Mouse (Mus musculus): Measurements from ENCODE around the gene Cry1.
A peak's percentile ranks its signal among the peaks of the same experiment; 100 is the strongest.

The Cry1 gene

DNA sequence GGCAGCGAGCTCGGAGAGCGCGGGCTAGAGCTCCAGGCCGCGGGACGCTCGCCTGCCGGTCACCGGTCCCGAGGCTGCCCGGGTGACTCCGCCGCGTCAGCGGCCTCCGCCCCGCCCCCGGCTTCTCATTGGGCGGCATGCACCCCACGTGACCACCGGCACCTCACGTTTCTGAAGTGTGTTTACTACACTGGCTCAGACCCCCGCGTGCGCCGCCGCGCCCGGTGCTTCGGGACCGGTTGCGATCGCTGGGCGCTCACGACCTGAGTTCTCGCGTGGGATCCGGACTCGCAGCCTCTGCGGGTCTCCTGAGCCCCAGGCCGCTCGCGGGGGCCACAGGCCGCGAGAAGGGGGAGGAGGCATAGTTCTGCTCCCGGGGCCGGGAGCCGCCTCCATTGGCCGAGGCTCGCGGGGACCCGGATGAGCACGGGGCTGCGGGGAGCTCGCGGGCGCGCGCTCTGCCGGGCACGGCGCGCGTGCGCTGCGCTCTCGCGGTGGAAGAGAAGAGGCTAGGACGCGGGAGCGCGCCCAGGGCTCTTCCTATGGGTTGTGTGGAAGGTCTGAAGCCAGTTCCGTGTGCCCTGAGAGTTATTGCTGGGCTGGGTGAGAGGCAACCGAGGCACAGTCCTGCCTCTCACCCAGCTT is at the start of gene Cry1:
Cry1 (minus strand) TSS at position 101 of the 645 bp plus-strand sequence.
- DNase-seq = peak; percentile 97 to 99

DNA sequence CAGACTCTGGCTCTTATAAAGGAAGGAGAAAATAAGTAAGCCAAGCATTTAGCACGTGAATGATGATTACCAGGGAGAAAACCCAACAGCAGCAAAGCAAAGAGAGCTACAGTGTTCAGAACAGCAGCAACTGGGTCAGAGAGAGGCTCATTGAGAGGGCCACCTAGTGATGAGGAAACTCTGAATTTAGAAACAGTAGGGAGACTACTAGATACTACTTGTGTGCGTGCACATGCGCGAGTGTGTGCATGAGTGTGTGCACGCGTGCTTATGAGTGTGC is 36.8 kb upstream of the Cry1 start:
- DNase-seq = no peak

DNA sequence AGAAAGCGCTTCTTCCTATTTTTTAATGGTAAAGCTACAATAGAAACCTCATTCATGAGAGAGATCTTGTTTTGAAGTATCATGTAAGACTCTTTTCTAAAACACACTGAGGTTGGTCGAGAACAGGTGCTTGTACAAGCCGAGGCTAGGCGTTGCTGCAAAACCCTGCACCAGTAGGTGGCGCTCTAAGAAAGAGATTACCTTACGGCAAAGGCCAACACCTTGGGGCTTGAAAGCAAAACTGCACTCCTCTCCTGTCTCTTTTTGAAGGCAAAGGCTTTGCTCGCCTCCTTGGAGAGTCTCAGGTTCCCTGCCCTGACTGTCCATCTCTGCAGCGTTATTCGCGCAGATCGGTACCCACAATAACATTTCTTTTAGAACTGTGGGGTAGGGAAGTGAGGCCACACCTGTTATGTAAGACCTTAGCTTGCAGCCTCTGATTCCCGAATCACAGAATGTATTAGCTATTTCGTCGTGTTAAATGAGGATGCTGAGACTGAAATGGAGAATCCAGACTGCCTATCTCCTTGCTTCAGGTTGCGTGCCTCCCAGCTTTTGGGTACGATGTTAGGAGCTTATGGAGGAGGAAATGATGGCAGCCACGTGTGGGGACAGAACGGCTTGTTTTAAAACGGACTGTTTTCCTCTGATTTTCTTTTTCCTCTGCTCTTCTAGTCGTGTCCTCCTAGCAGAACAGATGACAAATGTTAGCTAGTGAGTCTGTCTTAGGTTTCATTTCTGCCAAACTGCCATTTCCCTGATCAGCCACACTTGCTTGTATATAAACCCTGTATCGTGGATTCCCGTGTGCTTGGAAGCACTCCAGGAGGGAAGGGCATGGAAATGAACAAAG is 36.3 kb upstream of the Cry1 start:
- DNase-seq = peak; percentile 90 to 91

DNA sequence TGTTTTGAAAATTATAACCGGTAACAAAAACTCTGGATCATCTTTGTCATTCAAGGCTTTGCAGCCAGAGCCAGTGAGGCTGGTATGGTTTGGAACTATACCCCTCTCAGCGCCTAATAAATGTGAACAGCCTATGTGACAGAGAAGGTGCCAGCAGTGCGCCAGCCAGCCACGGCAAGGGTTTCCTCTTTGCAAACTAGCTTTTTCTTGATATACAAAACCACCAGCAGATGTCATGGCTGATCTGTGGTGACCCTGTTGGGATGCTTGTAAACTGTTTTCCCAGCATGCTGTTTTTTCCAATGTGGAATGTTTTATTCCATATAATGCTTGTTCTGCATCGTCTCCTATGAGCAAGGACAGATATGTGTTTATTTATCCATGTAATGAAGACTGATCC is 30.0 kb upstream of the Cry1 start:
- DNase-seq = peak; percentile 17 to 22

DNA sequence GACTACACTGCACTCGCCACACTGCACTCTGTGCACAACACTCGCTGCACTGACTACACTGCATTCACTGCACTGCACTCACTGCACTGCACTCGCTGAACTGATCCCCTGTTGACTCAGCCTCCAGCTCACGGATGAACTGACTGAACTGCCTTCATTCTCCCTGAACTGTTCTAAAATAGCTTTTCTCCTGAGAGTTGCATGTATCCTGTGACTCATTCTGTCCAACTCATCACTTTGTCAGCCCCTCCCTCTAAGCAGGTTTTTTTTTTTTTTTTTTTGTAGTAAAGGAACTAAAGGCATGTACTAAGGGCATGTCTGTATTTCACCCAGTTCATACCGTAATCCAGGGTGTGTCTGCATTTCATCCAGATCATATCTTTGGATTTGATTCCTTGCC is 26.8 kb upstream of the Cry1 start:
- DNase-seq = no peak

DNA sequence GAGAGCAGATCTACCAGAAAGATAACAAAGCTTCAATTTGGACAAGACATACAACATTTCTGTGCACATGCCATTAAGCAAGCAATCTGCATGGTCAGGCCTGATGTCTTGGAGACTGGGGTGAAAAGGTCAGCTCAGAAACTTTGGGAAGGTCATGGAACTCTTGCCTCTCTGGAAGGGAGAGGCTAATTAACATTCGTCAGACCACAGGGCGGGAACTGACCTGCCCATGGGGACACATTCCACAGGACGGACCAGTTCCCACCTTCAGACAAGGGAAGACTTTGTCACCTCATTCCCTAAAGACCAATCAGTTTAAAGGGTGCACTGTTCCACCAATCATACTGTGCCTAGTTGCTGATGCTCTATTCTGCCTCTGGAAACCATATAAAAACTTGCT is 25.3 kb upstream of the Cry1 start:
- no peak for DNase-seq

DNA sequence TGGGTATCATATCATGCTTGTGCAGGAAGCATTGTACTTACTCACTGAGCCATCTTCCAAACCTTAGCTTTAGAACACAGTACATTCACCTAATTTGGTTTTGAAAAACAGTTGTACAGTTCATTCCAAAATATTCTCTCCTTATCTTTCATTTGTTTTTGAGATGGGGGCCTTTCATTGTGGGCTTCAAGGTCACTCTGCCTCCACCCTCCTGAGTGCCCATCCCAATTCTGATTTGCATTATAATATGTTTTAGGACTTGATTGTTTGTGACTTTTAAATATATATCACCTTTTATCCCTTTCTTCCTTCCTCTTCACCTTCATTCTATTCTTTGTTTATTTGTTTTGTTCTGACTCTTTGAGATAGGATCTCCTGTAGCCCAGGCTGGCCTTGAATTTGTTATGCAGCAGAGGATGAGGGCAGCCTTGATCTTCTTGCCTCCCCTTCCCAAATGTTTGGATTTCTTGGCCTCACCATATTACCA is 24.3 kb upstream of the Cry1 start:
- no peak for DNase-seq

DNA sequence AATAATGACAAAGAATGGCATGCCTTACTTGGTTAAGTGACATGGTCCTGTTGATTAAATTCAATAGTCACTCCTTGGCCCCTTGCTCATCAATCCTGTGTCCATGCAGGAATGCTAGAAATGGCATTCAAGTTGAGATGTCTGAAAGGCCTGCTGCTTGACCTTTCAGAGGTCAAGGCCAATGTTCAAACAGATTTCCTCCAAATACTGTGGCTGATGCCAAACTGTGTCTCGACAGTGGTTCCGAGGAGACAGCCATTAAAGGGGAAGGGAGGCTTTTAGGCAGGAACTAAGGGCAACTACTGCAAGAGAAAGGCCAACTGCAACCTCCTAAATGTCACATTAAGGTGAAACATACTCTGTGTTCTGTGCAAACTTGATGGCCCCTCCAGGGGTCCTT is 20.5 kb upstream of the Cry1 start:
- DNase-seq = no peak

DNA sequence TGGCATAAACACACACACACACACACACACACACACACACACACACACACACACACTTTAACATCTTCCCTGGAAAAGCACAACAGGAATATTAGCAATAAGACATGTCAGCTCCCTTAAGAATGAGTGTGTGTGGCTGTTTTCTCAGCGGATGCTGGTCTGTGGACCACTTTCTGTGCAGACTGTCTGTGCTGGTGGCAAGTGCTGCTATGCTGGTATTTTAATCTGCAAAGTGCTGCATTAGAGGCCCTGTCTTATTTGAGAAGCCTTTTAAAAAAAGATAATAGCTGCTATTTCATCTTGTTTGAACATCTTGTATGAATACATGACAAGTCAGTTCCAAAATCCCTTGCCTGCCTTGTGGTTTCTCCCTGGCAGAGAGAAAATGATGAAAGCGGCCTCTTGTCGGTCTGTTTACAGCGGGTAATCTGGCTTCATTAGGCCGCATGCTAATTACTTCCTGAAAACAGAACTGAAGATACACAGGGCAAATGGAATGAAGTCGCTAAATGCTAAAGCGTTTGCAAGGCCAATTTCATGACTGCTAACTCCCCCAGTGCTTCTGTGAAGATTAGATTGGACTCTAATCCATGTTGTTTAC is 19.5 kb upstream of the Cry1 start:
- DNase-seq = no peak

DNA sequence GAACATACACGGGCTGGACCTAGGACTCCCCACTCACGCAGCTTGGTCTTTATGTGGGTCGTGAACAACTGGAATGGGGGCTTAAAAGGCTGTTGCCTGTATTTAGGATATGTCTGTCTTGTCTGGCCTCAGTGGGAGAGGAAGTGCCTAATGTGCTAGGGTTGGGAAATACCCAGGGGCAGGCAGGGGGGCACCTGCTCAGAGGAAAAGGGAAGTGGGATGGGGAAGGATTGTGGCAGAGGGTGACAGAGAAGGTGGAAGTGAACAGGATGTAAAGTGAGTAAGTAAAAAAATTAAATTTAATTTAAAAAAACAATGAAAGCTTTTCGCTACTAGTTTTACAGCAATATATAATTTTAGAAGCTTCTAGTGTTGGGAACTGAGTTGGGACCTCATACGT is 9.7 kb upstream of the Cry1 start:
- DNase-seq = no peak

DNA sequence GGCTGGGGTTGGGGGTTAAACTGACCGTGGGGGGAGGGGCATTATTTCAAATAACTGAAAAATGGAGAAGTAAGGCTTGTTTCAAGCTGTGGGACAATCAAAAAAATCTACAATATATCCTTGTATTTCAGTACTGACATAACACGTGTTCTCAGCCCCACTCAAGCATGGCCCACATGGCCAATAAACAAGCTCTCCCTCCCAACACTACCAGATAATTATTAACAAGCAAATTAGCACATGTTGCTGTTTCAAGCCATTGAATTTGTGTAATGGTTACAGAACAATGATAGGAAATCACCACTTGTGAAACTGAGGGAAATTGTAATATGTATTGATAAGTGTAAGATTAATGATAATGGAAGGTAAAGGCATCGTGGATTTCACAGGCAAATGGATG is 8.5 kb upstream of the Cry1 start:
- peak in 1 of 2 experiments; percentile 13 for DNase-seq

DNA sequence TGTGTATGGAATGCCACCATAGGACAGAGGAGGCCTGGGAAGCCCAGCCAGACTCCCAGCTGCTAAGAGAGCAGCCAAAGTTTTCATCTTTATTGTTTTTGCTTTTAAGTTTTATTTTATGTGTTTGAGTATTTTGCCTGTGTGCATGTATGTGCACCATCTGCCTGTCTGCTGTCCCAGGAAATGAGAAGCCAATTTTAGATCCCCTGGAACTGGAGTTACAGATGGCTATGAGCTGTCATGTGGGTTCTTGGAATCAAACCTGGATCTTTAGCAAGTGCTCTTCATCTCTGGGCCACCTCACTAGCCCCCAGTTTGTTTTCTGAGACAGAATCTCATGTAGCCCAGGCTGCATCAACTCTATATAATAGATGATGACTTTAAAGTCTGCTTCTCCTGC is 5.8 kb upstream of the Cry1 start:
- no peak for DNase-seq

DNA sequence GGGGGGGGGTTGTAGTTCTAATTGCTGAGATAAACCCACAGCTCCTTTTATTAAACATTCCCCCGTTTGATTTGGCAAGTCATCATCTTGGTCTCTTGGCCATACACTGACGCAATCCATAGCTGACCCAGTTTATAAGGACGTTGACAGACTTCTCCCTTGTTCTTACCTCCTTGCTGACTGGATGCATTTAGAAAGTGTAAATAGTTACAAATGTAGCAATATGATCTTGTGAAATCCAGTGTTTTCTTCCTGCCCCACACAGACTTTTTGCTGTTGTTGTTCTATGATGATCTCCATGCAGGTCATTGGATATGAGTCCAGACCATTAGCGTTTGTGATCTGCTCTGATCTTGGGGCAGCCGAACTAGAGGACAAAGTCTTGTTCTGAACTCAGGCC is 5.1 kb upstream of the Cry1 start:
- no peak for DNase-seq

DNA sequence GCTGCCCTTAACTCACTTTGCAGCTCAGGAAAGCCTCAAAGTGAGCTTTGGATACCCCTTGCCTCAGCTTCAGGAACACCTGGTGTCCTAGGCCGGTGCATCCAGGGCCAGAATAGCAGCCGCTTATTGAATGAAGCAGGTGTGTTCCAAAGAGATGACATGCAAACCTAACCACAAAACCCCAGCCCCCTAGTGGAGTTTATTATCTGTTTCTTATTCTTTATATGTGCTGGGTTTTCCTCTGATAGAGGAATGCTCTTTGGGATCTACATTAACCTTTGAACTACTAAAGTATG is 1.6 kb upstream of the Cry1 start:
- DNase-seq = no peak

DNA sequence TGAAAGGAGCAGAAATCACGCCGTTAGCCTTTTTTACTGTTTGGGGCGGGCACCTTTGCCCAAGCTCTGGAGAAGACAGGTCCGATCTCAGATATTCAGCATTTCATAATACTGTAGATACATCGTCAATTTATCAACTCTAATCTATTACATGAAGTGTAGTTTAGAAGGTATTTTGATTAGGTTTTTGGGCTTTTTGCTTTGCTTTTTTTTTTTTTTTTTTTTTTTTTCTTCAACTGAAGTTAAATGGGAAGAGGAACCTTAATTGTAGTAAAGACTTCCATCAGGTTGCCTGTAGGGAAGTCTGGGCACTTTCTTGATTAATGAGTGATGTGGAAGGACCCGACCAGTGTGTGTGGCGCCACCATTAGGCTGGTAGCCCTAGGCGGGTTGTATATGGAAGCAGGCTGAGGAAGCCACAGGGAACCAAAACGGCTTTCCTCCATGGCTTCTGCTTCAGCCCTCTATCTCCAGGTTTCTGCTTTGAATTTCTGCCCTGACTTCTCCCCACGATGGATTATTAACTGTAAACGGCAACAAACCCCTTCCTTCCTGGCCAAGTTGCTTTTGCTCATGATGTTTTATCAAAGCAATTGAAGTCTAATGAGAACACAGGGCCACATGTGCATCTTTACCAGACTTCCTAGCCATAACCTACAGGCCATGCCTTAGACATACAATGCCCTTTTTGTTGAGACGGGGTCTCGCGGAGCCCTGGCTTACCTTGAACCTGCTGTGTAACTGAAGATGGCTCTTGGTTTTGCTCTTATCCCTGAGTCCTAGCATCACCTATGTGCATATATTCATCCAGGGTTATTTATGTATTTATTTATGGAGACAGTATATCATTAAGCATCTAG is 1.0 kb upstream of the Cry1 start:
- peak; percentile 36 to 62 for DNase-seq

DNA sequence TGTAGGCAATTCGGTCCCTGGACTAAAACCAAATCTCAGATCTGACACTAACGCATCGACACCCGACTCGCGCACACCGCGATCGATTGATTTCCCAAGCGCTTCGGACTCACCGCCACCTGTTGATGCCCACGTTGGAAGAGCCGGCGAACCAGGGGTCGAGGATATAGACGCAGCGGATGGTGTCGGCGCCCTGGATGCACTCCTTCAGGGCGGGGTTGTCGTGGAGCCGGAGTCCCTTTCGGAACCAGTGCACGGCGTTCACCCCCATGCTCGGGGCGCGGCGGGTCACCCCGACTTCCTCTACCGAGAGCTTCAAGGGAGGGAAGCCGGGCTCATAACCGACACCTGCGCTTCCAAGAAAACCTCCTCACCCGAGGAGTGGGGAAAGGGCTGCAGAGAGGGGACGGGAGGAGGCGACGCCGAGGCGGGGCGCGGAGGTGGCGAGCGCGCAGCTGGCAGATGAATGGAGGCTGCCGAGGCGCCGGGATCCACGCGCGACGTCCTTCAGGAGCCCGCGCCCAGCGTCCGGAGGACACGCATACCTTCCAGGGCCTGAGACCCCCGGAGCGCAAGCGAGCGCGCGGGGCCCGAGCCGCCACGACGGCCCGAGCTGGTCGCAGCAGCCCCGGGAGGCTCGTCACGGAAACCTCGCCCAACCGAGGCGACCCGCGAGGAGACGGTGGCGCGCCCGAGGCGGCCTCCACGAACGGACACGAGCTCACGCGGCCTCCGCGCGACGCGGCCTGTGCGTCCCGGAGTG is 482 bp downstream of the Cry1 start:
- DNase-seq = peak in 1 of 2 experiments; percentile 55

DNA sequence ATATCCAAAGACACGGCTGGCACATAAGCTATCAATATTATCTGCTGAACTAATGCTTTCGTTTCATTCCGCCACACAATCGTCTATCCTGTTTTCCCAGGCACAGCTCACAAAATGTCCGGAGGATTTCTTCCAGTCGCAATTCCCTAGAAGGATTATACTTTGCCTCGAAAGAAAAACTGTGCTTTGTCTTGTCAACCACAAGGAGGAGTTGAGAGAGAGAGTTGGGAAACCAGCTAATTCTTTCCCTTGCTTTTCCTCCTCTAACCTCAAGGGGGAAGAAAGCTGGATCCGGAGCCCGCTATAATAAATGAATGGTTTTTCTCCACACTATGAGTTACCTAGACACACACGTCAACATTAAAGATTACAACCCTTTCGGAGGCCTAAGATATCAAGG is 1.2 kb downstream of the Cry1 start:
- peak; percentile 27 to 50 for DNase-seq

DNA sequence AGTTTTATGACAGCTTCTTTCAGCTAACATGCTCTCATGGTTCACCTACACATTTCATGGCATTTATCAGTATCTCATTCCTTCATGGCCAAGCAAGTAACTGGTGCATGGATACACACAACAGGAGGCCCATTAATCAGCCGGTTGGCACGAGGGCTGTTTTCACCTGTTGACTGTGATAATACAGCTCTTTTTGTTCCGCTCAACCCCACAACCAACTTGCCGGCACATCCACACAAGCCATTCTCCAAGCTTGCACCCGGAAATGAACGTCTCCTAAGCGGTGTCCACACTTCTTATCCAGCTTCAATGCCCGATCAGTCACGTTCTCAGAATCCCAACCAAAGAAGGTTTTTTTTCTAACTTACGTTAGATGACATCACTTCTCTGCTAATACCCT is 2.1 kb downstream of the Cry1 start:
- peak in 1 of 2 experiments; percentile 10 for DNase-seq

DNA sequence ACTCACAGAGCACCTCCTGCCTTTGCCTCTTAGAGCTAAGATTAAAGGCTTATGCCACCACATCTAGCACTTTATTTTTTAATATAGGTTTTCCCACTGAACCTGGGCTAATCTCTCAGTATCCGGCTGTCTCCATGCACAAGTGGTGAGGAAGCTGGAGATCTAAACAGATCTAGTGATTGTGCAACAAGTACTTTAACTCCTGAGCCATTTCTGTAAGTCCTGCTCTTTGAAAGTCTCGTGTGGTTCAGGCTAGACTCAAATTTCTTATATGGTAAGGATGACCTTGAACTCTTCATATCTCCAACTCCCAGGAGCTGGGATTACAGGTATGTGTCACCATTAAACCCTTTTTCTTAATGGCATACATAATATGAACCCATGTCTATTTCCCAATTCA is 8.2 kb downstream of the Cry1 start:
- DNase-seq = no peak

DNA sequence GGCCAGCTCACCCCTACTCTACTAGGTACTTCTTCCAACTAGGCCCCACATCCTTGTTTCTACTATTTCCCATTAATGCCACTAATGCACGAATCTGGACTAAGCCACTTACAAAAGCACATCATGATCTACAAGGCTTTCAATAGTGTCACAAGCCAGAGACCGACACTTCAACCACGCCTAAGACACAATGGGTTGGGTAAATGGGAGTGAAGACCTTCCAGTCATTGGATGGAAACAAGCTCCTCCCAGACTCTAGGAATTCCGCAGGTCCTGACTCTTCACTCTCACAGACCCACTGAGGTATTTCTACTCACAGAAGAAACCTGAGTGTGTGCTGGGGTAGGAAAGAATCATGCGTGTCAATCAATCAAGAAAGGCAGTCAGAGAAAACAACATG is 19.6 kb downstream of the Cry1 start:
- DNase-seq = no peak

DNA sequence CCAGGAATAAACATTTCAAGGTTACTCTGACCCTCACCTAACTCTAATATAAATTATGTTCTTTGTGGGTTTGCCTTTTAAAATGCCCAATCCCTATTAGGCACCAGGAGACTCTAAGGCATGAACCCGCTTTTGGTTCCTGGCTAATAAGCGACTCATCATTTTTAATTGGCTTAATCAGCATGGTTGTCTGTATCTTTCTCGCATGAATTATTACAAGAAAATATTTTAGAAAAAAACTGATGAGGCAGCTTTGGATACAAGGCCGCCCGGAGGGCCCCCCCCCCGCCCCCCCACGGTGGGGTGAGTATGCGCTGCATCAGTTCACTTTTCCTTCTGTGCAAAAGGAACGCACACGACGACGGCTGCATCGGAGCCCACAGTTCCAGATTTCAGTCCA is 20.1 kb downstream of the Cry1 start:
- DNase-seq = no peak

DNA sequence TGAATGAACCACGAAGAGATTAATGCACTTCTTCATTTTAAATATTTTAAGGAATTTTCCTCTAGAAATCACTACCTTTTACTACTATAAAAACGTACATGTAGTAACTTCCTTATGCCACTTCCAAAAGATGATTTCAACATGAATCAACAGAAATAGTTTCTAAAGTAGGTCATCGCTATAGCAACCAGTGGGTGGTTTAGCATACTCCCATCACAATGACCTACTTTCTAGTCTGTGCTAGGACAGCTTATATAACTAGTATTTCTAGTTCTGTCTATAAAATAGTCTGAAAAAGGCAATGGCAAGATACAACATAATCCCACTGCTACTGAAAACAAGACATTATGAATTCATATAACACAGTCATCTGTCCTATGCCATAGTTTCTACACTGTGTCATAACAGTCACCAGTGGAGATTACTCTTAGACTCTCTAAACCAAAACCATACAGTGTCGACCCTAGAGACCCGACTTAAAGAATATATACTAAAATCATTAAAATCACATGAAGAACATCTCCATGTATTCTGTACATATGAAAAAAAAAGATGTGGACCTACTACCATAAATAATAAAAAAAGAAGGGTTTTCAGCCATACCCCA is 23.0 kb downstream of the Cry1 start:
- no peak for DNase-seq

All from kidney, postnatal 4 days (tissue).